10 mouse cellular contexts compared by ENCODE assay signal in genomic region chr16:23897486-23897885, GRCm38 (mm10). TPM values are rescaled to one million over a fixed set of nuclear protein-coding genes. Genes with fewer than 3 reads are reported as not detected.
DNase-seq lines count a peak whose midpoint lies in the region; ATAC-seq and TF ChIP-seq lines count a peak whose summit lies in the region.
"Had no signal": no experiment of that assay in that cellular context is flagged by ENCODE, and none has a peak within 500 bp of the region (broad histone marks: within the 10 kb centered on the region; RNA-seq: fewer than 3 reads in every experiment).

No protein-coding gene starts in this region.

- H3K27me3 ChIP-seq in kidney, embryonic 14.5 days (ENCODE audit: control insufficient read depth, insufficient read depth, low read length) = no peaks in the 10 kb centered on the region
- H3K27me3 ChIP-seq in limb, embryonic 13.5 days = peaks cover 26% of the 10 kb centered on the region

- no peaks in the 10 kb centered on the region for H3K36me3 ChIP-seq in kidney, embryonic 14.5 days (ENCODE audit: control insufficient read depth, insufficient read depth, low read length)
- H3K36me3 ChIP-seq in limb, embryonic 13.5 days = no peaks in the 10 kb centered on the region

- peak overlapping the region; percentile 37 for H3K4me2 ChIP-seq in kidney, embryonic 14.5 days (replicated peaks; ENCODE audit: low read depth, low read length)
- H3K4me2 ChIP-seq in limb, embryonic 13.5 days (replicated peaks) = peak overlapping the region; percentile 58; the same call in 1 of the 2 replicates

- no peak overlapping the region for H3K27ac ChIP-seq in kidney, embryonic 14.5 days (ENCODE audit: low read depth, low read length)
- no peak overlapping the region for H3K27ac ChIP-seq in bone marrow macrophage, adult 2 months (ENCODE audit: insufficient read depth, low read depth, low read length)
- H3K27ac ChIP-seq in limb, embryonic 13.5 days = no peak overlapping the region
- no peak overlapping the region for H3K27ac ChIP-seq in gastrocnemius, adult 2 months
- H3K27ac ChIP-seq: left cerebral cortex, adult 2 months had no signal

- 31% methylated on average over 5 of the region's 5 CpGs for WGBS in kidney, embryonic 14.5 days
- WGBS in limb, embryonic 13.5 days = 69% methylated on average over 5 of the region's 5 CpGs

- intact Hi-C loops in gastrocnemius, adult 2 months (cut with DNase I) = no loop called here

- TF ChIP-seq POLR2A in bone marrow macrophage, adult 2 months (IDR thresholded peaks at IDR 0.05; ENCODE audit: borderline replicate concordance, low read depth, low read length) = no peak

- DNase-seq in kidney, adult 11 months = no peak
- peak; percentile 29 for DNase-seq in Muller cell, postnatal 12 days (ENCODE audit: inconsistent ontology term)
- DNase-seq in urinary bladder, postnatal 36 days (ENCODE audit: low spot score in 2 of 2) = no peak
- no peak for DNase-seq in gastrocnemius, adult 2 months

- no peaks in the 10 kb centered on the region for H3K9me3 ChIP-seq in kidney, embryonic 14.5 days (ENCODE audit: control insufficient read depth, low read length)
- no peaks in the 10 kb centered on the region for H3K9me3 ChIP-seq in limb, embryonic 13.5 days

- no peak for TF ChIP-seq CTCF in bone marrow macrophage, adult 2 months (IDR thresholded peaks at IDR 0.05; ENCODE audit: low read depth, low read length)
- no peak for TF ChIP-seq CTCF in gastrocnemius, adult 2 months (IDR thresholded peaks at IDR 0.05)

- no peak overlapping the region for H3K9ac ChIP-seq in kidney, embryonic 14.5 days (ENCODE audit: low read depth, low read length)
- H3K9ac ChIP-seq in limb, embryonic 13.5 days = no peak overlapping the region

- no peak overlapping the region for H3K4me3 ChIP-seq in kidney, embryonic 14.5 days (ENCODE audit: low read length)
- H3K4me3 ChIP-seq in bone marrow macrophage, adult 2 months (ENCODE audit: insufficient read depth, low read length) = peak overlapping the region; percentile 50
- no peak overlapping the region for H3K4me3 ChIP-seq in limb, embryonic 13.5 days
- H3K4me3 ChIP-seq in gastrocnemius, adult 2 months = no peak overlapping the region

- H3K4me1 ChIP-seq in kidney, embryonic 14.5 days (ENCODE audit: control insufficient read depth, insufficient read depth, low read length) = peaks cover 12% of the 10 kb centered on the region; the same call in 1 of the 2 replicates
- H3K4me1 ChIP-seq in bone marrow macrophage, adult 2 months (ENCODE audit: control insufficient read depth, insufficient read depth, low read length) = peaks cover 5% of the 10 kb centered on the region; the same call in 1 of the 2 replicates
- H3K4me1 ChIP-seq in limb, embryonic 13.5 days = peaks cover 10% of the 10 kb centered on the region

- ATAC-seq in kidney, embryonic 14.5 days (ENCODE audit: low FRiP score, low TSS enrichment) = no peak
- ATAC-seq in limb, embryonic 13.5 days (ENCODE audit: low FRiP score, low read depth) = no peak
- no peak for ATAC-seq in megakaryocyte progenitor cell, adult 5-6 weeks (replicated peaks; ENCODE audit: poor library complexity)

RNA-seq across cellular contexts. Expression of gene Sst, which starts 6.7 kb away (rescaled TPM):
- polyA plus RNA-seq in kidney, embryonic 14.5 days (2014; fragmentation: Nextera tagmentation; extraction: Ambion mirVana) = 0.42 and 0.86 TPM in 2 replicates
- not detected in 2 replicates for polyA plus RNA-seq in bone marrow macrophage, adult 2 months (2012; ENCODE audit: insufficient read depth, insufficient read length, missing spikeins)
- 1.8 and 4.5 TPM in 2 replicates for polyA plus RNA-seq in limb, embryonic 13.5 days (2015; fragmentation: Nextera tagmentation; extraction: Ambion mirVana)
- not detected in 2 replicates for total RNA-seq in megakaryocyte progenitor cell, adult 5-6 weeks (2015)
- not detected in 2 replicates for total RNA-seq in megakaryocyte progenitor cell, adult 5-6 weeks (2017)
- total RNA-seq in gastrocnemius, adult 2 months (2021) = not detected
- total RNA-seq: gastrocnemius, postnatal 14 days had no signal

RNA-seq across cellular contexts. Expression of gene Rtp2, which starts 34.7 kb away (rescaled TPM):
- not detected in 2 replicates for polyA plus RNA-seq in kidney, embryonic 14.5 days (2014; fragmentation: Nextera tagmentation; extraction: Ambion mirVana)
- polyA plus RNA-seq in bone marrow macrophage, adult 2 months (2012; ENCODE audit: insufficient read depth, insufficient read length, missing spikeins) = not detected in 2 replicates
- polyA plus RNA-seq in limb, embryonic 13.5 days (2015; fragmentation: Nextera tagmentation; extraction: Ambion mirVana) = not detected in 2 replicates
- total RNA-seq in megakaryocyte progenitor cell, adult 5-6 weeks (2015) = not detected in 2 replicates
- not detected in 2 replicates for total RNA-seq in megakaryocyte progenitor cell, adult 5-6 weeks (2017)
- not detected for total RNA-seq in gastrocnemius, adult 2 months (2021)
- total RNA-seq: gastrocnemius, postnatal 14 days; left cerebral cortex, adult 2 months had no signal
